Mouse (Mus musculus) gastrocnemius, postnatal 25 days (tissue): ENCODE results near the gene Slc2a3. TPM values are rescaled to one million over a fixed set of nuclear protein-coding genes. Genes with fewer than 3 reads are reported as not detected.
A peak's percentile ranks its signal among the peaks of the same experiment; 100 is the strongest.

ENCODE experiments used
- DNase-seq: peaks from one replicate; pipeline ENCODE4 v3.0.0; 2022
- long read RNA-seq, 2 experiments: library from polyadenylated mRNA; stranded (forward); transcript quantifications; one replicate each; pipeline ENCODE4 v2.0.0; 2021
- total RNA-seq, 2 experiments: library from RNA; stranded (reverse); gene quantifications; 1 replicate in 1 of 2; 2 replicates in 1 of 2; pipeline ENCODE4 v1.2.3; 2021

The Slc2a3 gene
- 1 to 10 TPM in 1 of 2 experiments, under 1 TPM in 1; 0.88 to 1.4 TPM for total RNA-seq
- long read RNA-seq, experiment 1, result 0 reads
- long read RNA-seq, experiment 2, transcript Slc2a3-201 (10 exons, 3,959 nt), result major isoform, 5 of 6 reads
- long read RNA-seq, experiment 2, partial matches to known transcripts, result 1 of 6 reads
- long read RNA-seq, experiment 2, other reads (novel, unspliced or antisense), result 0 of 6 reads

- DNase-seq, result peak; percentile 52
These were observed at the start of gene Slc2a3 for GRCm38 (mm10) chr6:122801301-122801800. Gene Slc2a3, minus strand, starts transcription at chr6:122801640.

- DNase-seq, result no peak
These were observed 42.3 kb upstream of the Slc2a3 start for GRCm38 (mm10) chr6:122843759-122844158.

- DNase-seq, result no peak
These were observed 36.1 kb upstream of the Slc2a3 start for GRCm38 (mm10) chr6:122837539-122837938.

GRCm38 (mm10) chr6:122836974-122837373 is 35.5 kb upstream of the Slc2a3 start:
- DNase-seq, result no peak

DNA sequence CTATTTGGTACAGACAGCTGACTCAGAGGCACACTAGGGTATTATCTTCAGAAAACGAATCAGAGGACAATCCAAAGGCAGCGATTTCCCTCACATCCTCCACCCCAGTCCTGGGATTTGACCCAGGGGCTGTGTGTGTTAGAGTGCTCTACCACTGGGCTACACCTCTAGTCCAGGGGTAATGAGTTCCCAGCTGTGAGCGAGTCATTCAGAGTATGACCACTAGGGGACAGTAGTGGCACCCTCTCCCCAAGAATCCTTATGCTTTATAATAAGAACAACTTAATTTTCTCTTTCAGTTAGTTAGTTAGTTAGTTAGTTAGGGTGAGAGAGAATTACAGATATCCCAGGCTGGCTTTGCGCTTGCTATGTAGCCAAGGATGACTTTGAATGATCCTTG is 32.9 kb upstream of the Slc2a3 start:
- no peak for DNase-seq

DNA sequence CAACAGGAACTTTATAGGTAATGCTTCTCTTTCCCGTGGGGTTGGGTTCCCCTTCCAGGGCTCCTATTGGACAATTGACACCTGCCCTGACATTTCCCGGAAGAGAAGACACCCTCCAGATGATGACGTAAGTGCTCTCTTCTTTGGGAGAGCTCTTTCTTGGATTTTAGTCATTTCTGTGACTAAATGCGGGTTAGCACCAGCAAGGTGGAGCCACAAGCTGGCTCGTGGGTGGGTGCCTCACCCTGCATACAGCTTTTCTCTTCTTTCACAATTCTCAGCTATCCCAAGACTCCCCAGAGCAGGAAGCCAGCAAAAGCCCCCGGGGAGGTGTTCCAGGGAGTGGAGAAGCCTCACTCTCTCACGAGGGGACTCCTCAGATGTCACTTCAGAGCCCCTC is 31.4 kb upstream of the Slc2a3 start:
- no peak for DNase-seq

DNA sequence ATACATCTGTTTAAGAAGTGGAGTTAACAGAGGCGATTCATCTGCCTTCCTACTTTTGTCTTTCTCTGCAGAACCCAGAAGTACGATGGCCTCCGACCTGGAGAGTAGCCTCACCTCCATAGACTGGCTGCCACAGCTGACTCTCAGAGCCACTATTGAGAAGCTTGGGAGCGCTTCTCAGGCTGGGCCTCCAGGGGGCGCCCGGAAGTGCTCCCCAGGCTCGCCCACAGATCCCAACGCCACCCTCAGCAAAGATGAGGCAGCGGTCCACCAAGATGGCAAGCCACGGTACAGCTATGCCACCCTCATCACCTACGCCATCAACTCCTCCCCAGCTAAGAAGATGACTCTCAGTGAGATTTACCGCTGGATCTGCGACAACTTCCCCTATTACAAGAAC is 26.6 kb upstream of the Slc2a3 start:
- no peak for DNase-seq

GRCm38 (mm10) chr6:122825923-122826742 is 24.7 kb upstream of the Slc2a3 start:
- DNase-seq, result peak; percentile 65

- DNase-seq, result no peak
These were observed 23.7 kb upstream of the Slc2a3 start for GRCm38 (mm10) chr6:122825166-122825565.

GRCm38 (mm10) chr6:122824086-122824485 is 22.6 kb upstream of the Slc2a3 start:
- DNase-seq, result peak; percentile 67

GRCm38 (mm10) chr6:122821822-122822221 is 20.4 kb upstream of the Slc2a3 start:
- no peak for DNase-seq

DNA sequence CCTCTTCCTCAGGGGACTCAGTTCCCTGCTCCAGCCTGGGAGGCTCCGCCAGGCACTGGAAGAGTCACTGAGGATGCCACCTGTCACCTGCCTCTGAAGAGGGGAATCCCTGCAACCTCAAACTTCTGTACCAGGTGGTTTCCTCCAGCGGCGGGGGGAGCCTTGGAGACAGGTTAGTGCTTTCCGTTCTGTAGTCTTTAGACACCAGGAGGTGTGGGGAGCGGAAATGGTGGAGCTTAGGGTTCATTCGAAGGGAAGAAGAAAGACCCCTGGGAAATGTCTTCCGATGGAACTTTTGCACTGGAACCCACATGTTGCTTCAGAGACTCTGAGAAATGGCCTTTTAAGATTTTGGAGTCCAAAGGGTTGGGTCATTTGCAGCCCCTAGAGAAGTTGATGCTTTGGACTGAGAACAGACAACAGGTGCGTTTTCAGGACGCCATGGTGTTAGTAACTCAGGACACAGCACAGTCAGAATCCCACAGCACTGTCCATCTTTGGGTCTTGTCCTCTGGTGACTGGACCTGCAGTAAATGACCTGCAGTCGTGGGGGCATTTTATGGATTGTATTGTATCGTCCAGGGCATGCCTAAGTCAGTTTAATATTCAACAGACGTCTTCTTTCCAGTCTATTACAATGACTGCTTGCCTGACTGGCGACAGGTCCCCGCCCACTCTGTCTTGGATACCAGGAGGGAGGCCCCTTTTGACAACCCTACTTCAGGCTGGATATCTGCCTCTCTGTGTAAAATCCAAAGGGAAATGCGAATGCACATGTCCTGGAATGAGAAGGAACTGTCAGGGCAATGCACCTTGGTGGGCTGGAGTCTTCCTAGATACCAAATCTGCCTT is 19.6 kb upstream of the Slc2a3 start:
- DNase-seq, result no peak

GRCm38 (mm10) chr6:122820071-122820798 is 18.8 kb upstream of the Slc2a3 start:
- peak; percentile 17 for DNase-seq

DNA sequence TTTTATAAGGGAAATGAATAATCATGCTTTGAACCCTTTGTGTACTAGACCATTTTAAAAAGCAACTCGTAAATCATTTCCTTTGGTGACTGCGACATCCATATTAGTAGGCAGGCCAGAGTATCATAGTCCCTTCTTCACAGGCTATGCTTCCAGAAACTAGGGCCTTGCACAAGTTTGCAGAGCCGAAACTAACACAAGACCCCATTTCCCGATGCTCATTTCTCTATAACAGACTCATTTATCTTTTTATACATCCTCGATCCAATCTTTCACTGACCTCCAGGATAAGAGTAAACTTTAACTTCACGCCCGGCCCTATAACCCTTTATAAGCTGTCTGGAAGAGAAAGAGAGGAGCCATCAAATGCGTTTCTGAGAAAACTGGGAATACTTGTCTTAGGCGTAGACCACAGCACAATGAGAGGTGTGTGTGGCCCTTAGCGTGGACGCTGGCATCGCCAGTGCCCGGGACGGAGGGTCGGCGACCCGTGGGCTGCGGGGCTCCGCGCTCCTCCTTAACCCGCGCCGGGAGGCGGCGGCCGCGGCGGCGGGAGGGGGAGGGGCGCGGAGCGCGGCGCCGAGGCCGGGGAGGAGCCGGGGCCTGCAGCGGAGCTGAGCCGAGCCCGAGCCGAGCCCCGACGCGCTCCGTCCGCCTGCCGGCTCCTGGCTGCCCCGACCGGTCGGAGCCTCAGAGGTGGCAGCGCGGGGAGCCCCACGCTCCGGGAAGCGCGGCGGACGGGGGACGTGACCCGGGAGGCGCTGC is 18.0 kb upstream of the Slc2a3 start, which contains the start of gene Foxj2:
Gene Foxj2, plus strand, starts transcription at position 609 of the 765 bp plus-strand sequence.
- peak; percentile 81 for DNase-seq

- DNase-seq, result no peak
These were observed 12.2 kb upstream of the Slc2a3 start for GRCm38 (mm10) chr6:122813640-122814039.

GRCm38 (mm10) chr6:122812716-122813115 is 11.3 kb upstream of the Slc2a3 start:
- no peak for DNase-seq

DNA sequence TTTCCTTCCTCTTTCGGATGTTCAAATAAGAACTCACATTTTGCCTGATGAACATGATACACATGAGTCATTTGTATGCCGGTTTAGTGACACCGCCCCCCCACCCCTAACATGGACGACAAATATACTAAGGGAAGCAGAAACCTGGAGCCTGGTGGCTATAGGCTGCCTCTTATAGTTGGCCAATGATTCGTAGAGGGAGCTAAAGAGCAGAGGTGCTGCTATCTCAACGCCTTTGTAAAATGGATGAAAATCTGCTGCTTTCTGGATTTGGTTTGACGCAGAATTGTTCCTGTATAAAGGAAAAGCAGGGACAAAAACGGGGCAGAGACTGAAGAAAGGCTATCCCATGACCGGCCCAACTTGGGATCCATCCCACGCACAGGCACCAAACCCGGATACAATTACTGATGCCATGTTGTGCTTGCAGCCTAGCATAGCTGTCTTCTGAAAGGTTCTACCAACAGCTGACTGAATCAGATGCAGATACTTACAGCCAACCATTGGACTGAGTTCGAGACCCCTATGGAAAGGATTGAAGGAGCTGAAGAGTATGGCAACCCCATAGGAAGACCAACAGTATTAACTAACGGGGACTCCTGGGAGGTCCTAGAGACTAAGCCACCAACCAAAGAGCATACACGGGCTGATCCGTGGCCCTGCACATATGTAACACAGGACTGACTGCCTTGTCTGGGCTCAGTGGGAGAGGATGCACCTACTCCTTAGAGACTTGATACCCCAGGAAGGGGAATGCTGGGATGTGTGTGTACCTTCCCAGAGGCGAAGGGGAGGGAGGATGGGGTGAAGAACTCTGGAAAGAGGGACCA is 10.5 kb upstream of the Slc2a3 start:
- DNase-seq, result peak; percentile 26

- DNase-seq, result peak; percentile 95
These were observed 9.8 kb upstream of the Slc2a3 start for GRCm38 (mm10) chr6:122811280-122811652.

DNA sequence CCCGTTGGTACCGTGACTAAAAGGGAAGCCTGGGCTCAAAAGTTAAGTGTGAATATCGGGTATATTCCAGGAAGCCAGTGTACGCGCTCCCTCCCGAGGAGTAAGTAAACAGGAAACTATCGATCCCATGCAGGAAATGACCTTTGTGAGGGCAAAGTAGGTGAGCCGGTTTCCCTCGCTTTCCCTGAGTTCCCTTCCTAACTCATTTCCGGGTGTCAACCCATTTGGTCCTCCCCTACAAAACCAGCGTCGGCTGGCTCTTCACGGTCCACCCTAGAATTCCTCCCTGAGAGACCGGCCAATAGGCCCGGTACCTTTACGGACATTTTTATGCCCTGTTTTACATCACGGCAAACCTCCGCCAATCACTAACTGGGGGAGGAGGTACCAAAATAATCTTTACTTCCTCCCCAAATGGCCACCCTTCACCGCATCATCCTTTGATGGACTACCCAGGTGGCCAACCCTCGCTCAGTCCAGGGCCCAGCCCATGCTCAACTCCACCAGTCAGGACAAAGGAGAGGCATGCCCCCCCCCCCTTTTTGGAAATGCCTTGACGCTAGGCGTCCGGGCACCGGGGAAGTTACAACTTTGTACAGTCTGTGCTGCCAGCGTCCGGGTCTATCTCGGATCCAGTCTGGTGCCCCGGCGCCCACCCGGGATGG is 9.3 kb upstream of the Slc2a3 start:
- peak; percentile 99 for DNase-seq
